Mouse (Mus musculus) limb, embryonic 12.5 days (tissue): ENCODE results near the gene Tbx10. TPM values are rescaled to one million over a fixed set of nuclear protein-coding genes. Genes with fewer than 3 reads are reported as not detected.
A peak's percentile ranks its signal among the peaks of the same experiment; 100 is the strongest.

Source experiments
- ATAC-seq: fragments of 200-750 bp; cut with Nextera tagmentation; 2 replicates; pipeline ENCODE4 v1.8.0; 2017; ENCODE audit warnings: low read depth, moderate TSS enrichment; ENCODE audit not compliant: insufficient number of reproducible peaks, insufficient read depth, low FRiP score, low TSS enrichment
- H3K27ac ChIP-seq: fragments of 300-500 bp; sonication (generic); 2 replicates; pipeline ENCODE4 v1.5.1; 2016; ENCODE audit warnings: mild to moderate bottlenecking, moderate library complexity
- H3K27me3 ChIP-seq: fragments of 300-500 bp; sonication (generic); 2 replicates; pipeline ENCODE4 v1.6.1; 2016; ENCODE audit warnings: mild to moderate bottlenecking, moderate library complexity
- H3K36me3 ChIP-seq: fragments of 300-500 bp; sonication (generic); 2 replicates; pipeline ENCODE4 v1.6.1; 2016; ENCODE audit warnings: mild to moderate bottlenecking, moderate library complexity
- H3K4me1 ChIP-seq: fragments of 300-500 bp; sonication (generic); replicated peaks from 2 replicates; pipeline ENCODE4 v1.6.1; 2016
- H3K4me2 ChIP-seq: fragments of 300-500 bp; sonication (generic); 2 replicates; pipeline ENCODE4 v1.6.1; 2016; ENCODE audit warnings: mild to moderate bottlenecking, moderate library complexity
- H3K4me3 ChIP-seq: fragments of 300-500 bp; sonication (generic); replicated peaks from 2 replicates; pipeline ENCODE4 v1.5.1; 2016; ENCODE audit warnings: mild to moderate bottlenecking
- H3K9ac ChIP-seq: fragments of 300-500 bp; sonication (generic); replicated peaks from 2 replicates; pipeline ENCODE4 v1.6.1; 2016; ENCODE audit warnings: mild to moderate bottlenecking, moderate library complexity
- H3K9me3 ChIP-seq: fragments of 300-500 bp; sonication (generic); 2 replicates; pipeline ENCODE4 v1.6.1; 2016; ENCODE audit warnings: mild to moderate bottlenecking, moderate library complexity
- WGBS: fragments of 180-500 bp; shearing (Covaris S2); methylation state at CpG from one replicate; pipeline ENCODE4 v1.1.7; 2016; 5-methylcytosine and 5-hydroxymethylcytosine counted together
- polyA plus RNA-seq: library from polyadenylated mRNA; unstranded; fragments of >200 nt; fragmentation: Nextera tagmentation; extraction: Ambion mirVana; gene quantifications from 2 replicates; pipeline ENCODE4 v1.2.1, GENCODE M21; 2016

Gene Tbx10
- polyA plus RNA-seq, 1 experiment from 2014 or later: not detected

- H3K9me3 ChIP-seq: no peaks in the 10 kb centered on the region
- H3K27me3 ChIP-seq: no peaks in the 10 kb centered on the region
- peaks cover 45% of the 10 kb centered on the region for H3K36me3 ChIP-seq
- peaks cover 13% of the 10 kb centered on the region for H3K4me1 ChIP-seq
- no peak overlapping the region for H3K4me3 ChIP-seq
- WGBS: 72% methylated on average over 12 of the region's 12 CpGs
- ATAC-seq: no peak
- H3K4me2 ChIP-seq: no peak overlapping the region
- H3K9ac ChIP-seq: no peak overlapping the region
- H3K27ac ChIP-seq: no peak overlapping the region
Observed at GRCm38 (mm10) chr19:4003641-4004040, 11.1 kb downstream of the Tbx10 start.

- 86% methylated on average over 15 of the region's 15 CpGs for WGBS
- H3K36me3 ChIP-seq: peaks cover 52% of the 10 kb centered on the region
- no peak overlapping the region for H3K9ac ChIP-seq
- H3K4me3 ChIP-seq: no peak overlapping the region
- H3K4me1 ChIP-seq: peaks cover 13% of the 10 kb centered on the region
- no peak overlapping the region for H3K4me2 ChIP-seq
- H3K27ac ChIP-seq: no peak overlapping the region
- ATAC-seq: no peak
- no peaks in the 10 kb centered on the region for H3K27me3 ChIP-seq
- no peaks in the 10 kb centered on the region for H3K9me3 ChIP-seq
Observed at GRCm38 (mm10) chr19:4004331-4004730, 11.8 kb downstream of the Tbx10 start.

- H3K36me3 ChIP-seq: peaks cover 59% of the 10 kb centered on the region
- 90% methylated on average over 9 of the region's 9 CpGs for WGBS
- no peak overlapping the region for H3K9ac ChIP-seq
- no peaks in the 10 kb centered on the region for H3K27me3 ChIP-seq
- peaks cover 9% of the 10 kb centered on the region for H3K4me1 ChIP-seq
- no peaks in the 10 kb centered on the region for H3K9me3 ChIP-seq
- H3K4me3 ChIP-seq: no peak overlapping the region
- no peak for ATAC-seq
- H3K27ac ChIP-seq: no peak overlapping the region
- H3K4me2 ChIP-seq: no peak overlapping the region
Observed at GRCm38 (mm10) chr19:4005091-4005490, 12.5 kb downstream of the Tbx10 start.

GRCm38 (mm10) chr19:4005971-4006370 is 13.4 kb downstream of the Tbx10 start:
- peaks cover 66% of the 10 kb centered on the region for H3K36me3 ChIP-seq
- no peak overlapping the region for H3K9ac ChIP-seq
- WGBS: 91% methylated on average over 8 of the region's 8 CpGs
- H3K9me3 ChIP-seq: no peaks in the 10 kb centered on the region
- no peaks in the 10 kb centered on the region for H3K27me3 ChIP-seq
- ATAC-seq: no peak
- no peak overlapping the region for H3K4me3 ChIP-seq
- peaks cover 7% of the 10 kb centered on the region for H3K4me1 ChIP-seq
- no peak overlapping the region for H3K27ac ChIP-seq
- H3K4me2 ChIP-seq: no peak overlapping the region

GRCm38 (mm10) chr19:4011086-4011485 is 18.5 kb downstream of the Tbx10 start:
- Histone ChIP-seq H3K9ac (no peak overlapping the region), H3K4me3 (no peak overlapping the region), H3K9me3 (no peaks in the 10 kb centered on the region), H3K4me2 (peak overlapping the region; percentile 67; the same call in 1 of the 2 replicates), H3K27me3 (no peaks in the 10 kb centered on the region), H3K4me1 (peaks cover 10% of the 10 kb centered on the region; the same call in 1 of the 2 replicates), H3K27ac (no peak overlapping the region), H3K36me3 (peaks cover 49% of the 10 kb centered on the region)
- ATAC-seq: no peak
- WGBS: 91% methylated on average over 5 of the region's 5 CpGs

GRCm38 (mm10) chr19:4012432-4013022 is 20.0 kb downstream of the Tbx10 start, which contains the start of gene Ndufv1:
Gene Ndufv1, minus strand, starts transcription at chr19:4012806.
- H3K36me3 ChIP-seq: peaks cover 35% of the 10 kb centered on the region
- no peaks in the 10 kb centered on the region for H3K9me3 ChIP-seq
- H3K27ac ChIP-seq: no peak within 1 kb of the TSS
- H3K4me3 ChIP-seq: peak within 1 kb of the TSS; percentile 89
- peak within 1 kb of the TSS; percentile 67 for H3K9ac ChIP-seq
- H3K4me2 ChIP-seq: peak within 1 kb of the TSS; percentile 67
- peak; percentile 99 for ATAC-seq
- WGBS: under 1% methylated on average over 45 of the region's 45 CpGs
- H3K27me3 ChIP-seq: no peaks in the 10 kb centered on the region
- H3K4me1 ChIP-seq: peaks cover 10% of the 10 kb centered on the region; the same call in 1 of the 2 replicates

GRCm38 (mm10) chr19:4013066-4013465 is 20.5 kb downstream of the Tbx10 start:
- H3K4me1 ChIP-seq: peaks cover 10% of the 10 kb centered on the region; the same call in 1 of the 2 replicates
- peak overlapping the region; percentile 89 for H3K4me3 ChIP-seq
- no peaks in the 10 kb centered on the region for H3K27me3 ChIP-seq
- peaks cover 29% of the 10 kb centered on the region for H3K36me3 ChIP-seq
- 0 out of 2 replicates have a peak overlapping the region, but pooled peaks have one; percentile 1 for H3K9ac ChIP-seq
- no peak overlapping the region for H3K27ac ChIP-seq
- ATAC-seq: peak; percentile 35
- no peaks in the 10 kb centered on the region for H3K9me3 ChIP-seq
- peak overlapping the region; percentile 67 for H3K4me2 ChIP-seq
- 20% methylated on average over 9 of the region's 9 CpGs for WGBS

GRCm38 (mm10) chr19:4014802-4015201 is 22.2 kb downstream of the Tbx10 start:
- H3K27ac ChIP-seq: no peak overlapping the region
- H3K4me3 ChIP-seq: no peak overlapping the region
- H3K36me3 ChIP-seq: peaks cover 12% of the 10 kb centered on the region; the same call in 1 of the 2 replicates
- no peak overlapping the region for H3K9ac ChIP-seq
- ATAC-seq: no peak
- H3K4me2 ChIP-seq: no peak overlapping the region
- H3K4me1 ChIP-seq: peaks cover 16% of the 10 kb centered on the region; the same call in 1 of the 2 replicates
- no peaks in the 10 kb centered on the region for H3K27me3 ChIP-seq
- no peaks in the 10 kb centered on the region for H3K9me3 ChIP-seq

GRCm38 (mm10) chr19:4015635-4016034 is 23.1 kb downstream of the Tbx10 start:
- no peak overlapping the region for H3K27ac ChIP-seq
- no peak overlapping the region for H3K4me3 ChIP-seq
- H3K9me3 ChIP-seq: no peaks in the 10 kb centered on the region
- 0 out of 2 replicates have a peak, but pooled peaks cover 5% of the 10 kb centered on the region for H3K36me3 ChIP-seq
- ATAC-seq: no peak
- 67% methylated on average over 5 of the region's 5 CpGs for WGBS
- peaks cover 16% of the 10 kb centered on the region; the same call in 1 of the 2 replicates for H3K4me1 ChIP-seq
- H3K27me3 ChIP-seq: no peaks in the 10 kb centered on the region
- no peak overlapping the region for H3K9ac ChIP-seq
- no peak overlapping the region for H3K4me2 ChIP-seq

GRCm38 (mm10) chr19:4017921-4018587 is 25.5 kb downstream of the Tbx10 start:
- Histone ChIP-seq H3K9ac (no peak overlapping the region), H3K27me3 (no peaks in the 10 kb centered on the region), H3K4me1 (0 out of 2 replicates have a peak, but pooled peaks cover 6% of the 10 kb centered on the region), H3K4me2 (no peak overlapping the region), H3K9me3 (no peaks in the 10 kb centered on the region), H3K27ac (no peak overlapping the region), H3K36me3 (no peaks in the 10 kb centered on the region), H3K4me3 (no peak overlapping the region)
- 57% methylated on average over 10 of the region's 10 CpGs for WGBS
- ATAC-seq: no peak

- 0 out of 2 replicates have a peak, but pooled peaks cover 6% of the 10 kb centered on the region for H3K4me1 ChIP-seq
- ATAC-seq: peak; percentile 42; the same call in 1 of the 2 replicates
- no peaks in the 10 kb centered on the region for H3K9me3 ChIP-seq
- WGBS: 41% methylated on average over 18 of the region's 18 CpGs
- H3K27ac ChIP-seq: peak overlapping the region; percentile 23; the same call in 1 of the 2 replicates
- no peaks in the 10 kb centered on the region for H3K27me3 ChIP-seq
- H3K9ac ChIP-seq: no peak overlapping the region
- H3K4me2 ChIP-seq: no peak overlapping the region
- no peaks in the 10 kb centered on the region for H3K36me3 ChIP-seq
- no peak overlapping the region for H3K4me3 ChIP-seq
Observed at GRCm38 (mm10) chr19:4018743-4019583, 26.4 kb downstream of the Tbx10 start.
